Mouse (Mus musculus): Measurements from ENCODE around the gene Wbp4.

DNA sequence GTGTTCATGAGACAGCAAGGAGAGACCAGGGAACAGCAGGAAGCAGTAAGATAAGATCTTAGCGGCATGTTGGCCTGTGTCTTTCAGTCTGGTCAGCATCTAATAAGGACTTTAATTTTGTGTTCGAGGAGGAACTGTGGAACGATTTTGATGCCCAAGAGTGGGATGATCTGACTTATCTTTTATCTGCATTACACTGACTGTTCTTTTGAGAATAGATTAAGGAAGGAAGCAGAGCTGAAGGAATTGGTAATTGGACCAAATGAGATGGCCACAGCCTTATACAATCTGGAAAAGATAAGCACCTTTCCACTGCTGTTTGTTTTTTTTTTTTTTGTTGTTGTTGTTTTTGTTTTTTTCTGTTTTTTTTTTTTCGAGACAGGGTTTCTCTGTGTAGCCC, 19.4 kb upstream of the Wbp4 start:
- no peak for TF ChIP-seq POLR2A (IDR thresholded peaks at IDR 0.05; ENCODE audit: low read depth, low read length)
- no peak for TF ChIP-seq MAFK (IDR thresholded peaks at IDR 0.05; ENCODE audit: insufficient replicate concordance, low read length)
- TF ChIP-seq NRF1 (IDR thresholded peaks at IDR 0.05; ENCODE audit: low read depth, low read length) = no peak
- no peak for TF ChIP-seq TBP (conservative IDR thresholded peaks at IDR 0.05; ENCODE audit: low read depth, low read length)
- TF ChIP-seq EP300 (IDR thresholded peaks at IDR 0.05; ENCODE audit: low read length) = no peak
- TF ChIP-seq POLR2AphosphoS2 (IDR thresholded peaks at IDR 0.05; ENCODE audit: low read depth, low read length) = no peak
- TF ChIP-seq CTCF (conservative IDR thresholded peaks at IDR 0.05 in 1 of 2, IDR thresholded peaks at IDR 0.05 in 1 of 2; ENCODE audit: low read depth in 2 of 2, low read length in 2 of 2) = no peak
- TF ChIP-seq JUND (conservative IDR thresholded peaks at IDR 0.05; ENCODE audit: low read depth, low read length) = no peak
- no peak for TF ChIP-seq KAT2A (IDR thresholded peaks at IDR 0.05; ENCODE audit: insufficient replicate concordance, low read length)
- no peak for TF ChIP-seq HCFC1 (IDR thresholded peaks at IDR 0.05; ENCODE audit: low read depth, low read length)

Measured in CH12.LX (cell line).